Mouse (Mus musculus) activated CD4-positive, CD25-positive, alpha-beta regulatory T cell, adult 4 months (primary cell): ENCODE measurements around the gene Bcor. TPM values are rescaled to one million over a fixed set of nuclear protein-coding genes. Genes with fewer than 3 reads are reported as not detected.
A peak's percentile ranks its signal among the peaks of the same experiment; 100 is the strongest.

ENCODE experiments used
- ATAC-seq: one replicate; pipeline ENCODE4 v1.8.0; 2017
- polyA plus RNA-seq, 2 experiments: library from polyadenylated mRNA; unstranded; fragments of 100-300 nt; shearing (Covaris generic); gene quantifications; one replicate each; pipeline ENCODE4 v1.2.1; 2017

Bcor gene
- polyA plus RNA-seq, 2 experiments from 2014 or later = 21.6 to 23.6 TPM

- no peak for ATAC-seq
Observed at GRCm38 (mm10) chrX:12062121-12062931, 97.8 kb downstream of the Bcor start.

GRCm38 (mm10) chrX:12060848-12061247, 99.3 kb downstream of the Bcor start:
- ATAC-seq = no peak

- no peak for ATAC-seq
Observed at GRCm38 (mm10) chrX:12057210-12057609, 102.9 kb downstream of the Bcor start.

GRCm38 (mm10) chrX:12053315-12053914, 106.7 kb downstream of the Bcor start:
- no peak for ATAC-seq

- no peak for ATAC-seq
Observed at GRCm38 (mm10) chrX:12052651-12053050, 107.5 kb downstream of the Bcor start.

GRCm38 (mm10) chrX:12048721-12049120, 111.4 kb downstream of the Bcor start:
- ATAC-seq = no peak

- no peak for ATAC-seq
Observed at GRCm38 (mm10) chrX:12048166-12048565, 112.0 kb downstream of the Bcor start.

- ATAC-seq = no peak
Observed at GRCm38 (mm10) chrX:12047223-12047911, 112.8 kb downstream of the Bcor start.

- ATAC-seq = no peak
Observed at GRCm38 (mm10) chrX:12046676-12047075, 113.5 kb downstream of the Bcor start.

- ATAC-seq = no peak
Observed at GRCm38 (mm10) chrX:12043352-12043751, 116.8 kb downstream of the Bcor start.

GRCm38 (mm10) chrX:12041453-12041852, 118.7 kb downstream of the Bcor start:
- peak; percentile 57 for ATAC-seq

- ATAC-seq = peak; percentile 96
Observed at GRCm38 (mm10) chrX:12014726-12015464, 145.3 kb downstream of the Bcor start.

- no peak for ATAC-seq
Observed at GRCm38 (mm10) chrX:12010660-12011059, 149.5 kb downstream of the Bcor start.

GRCm38 (mm10) chrX:12009046-12009445, 151.1 kb downstream of the Bcor start:
- no peak for ATAC-seq

GRCm38 (mm10) chrX:12007832-12008540, 152.2 kb downstream of the Bcor start:
- no peak for ATAC-seq

GRCm38 (mm10) chrX:12006882-12007753, 153.0 kb downstream of the Bcor start:
- ATAC-seq = peak; percentile 41

- ATAC-seq = peak; percentile 41
Observed at GRCm38 (mm10) chrX:12006031-12006881, 153.9 kb downstream of the Bcor start.

GRCm38 (mm10) chrX:12005181-12006030, 154.7 kb downstream of the Bcor start:
- ATAC-seq = peak; percentile 48

GRCm38 (mm10) chrX:12004416-12004815, 155.7 kb downstream of the Bcor start:
- ATAC-seq = no peak
